Mouse (Mus musculus) CH12.LX (cell line): ENCODE data around the gene Slc4a5.

Experiments used
- CTCF ChIP-seq, 2 experiments: IDR thresholded peaks in 1 of 2; conservative IDR thresholded peaks in 1 of 2; 2 replicates each; pipeline ENCODE4 v1.5.1; 2011 to 2012; ENCODE audit warnings: low read depth in 2 of 2, low read length in 2 of 2, improper control_type of control experiment in 1 of 2, inconsistent platforms in 1 of 2, mild to moderate bottlenecking in 1 of 2, moderate library complexity in 1 of 2
- EP300 ChIP-seq: IDR thresholded peaks from 2 replicates; pipeline ENCODE4 v1.6.1; 2011; ENCODE audit warnings: low read length, improper control_type of control experiment
- GABPA ChIP-seq: IDR thresholded peaks from 2 replicates; pipeline ENCODE4 v1.6.1; 2012; ENCODE audit warnings: low read depth, low read length, improper control_type of control experiment, inconsistent platforms; ENCODE audit not compliant: insufficient replicate concordance
- MAFK ChIP-seq: IDR thresholded peaks from 2 replicates; pipeline ENCODE4 v1.6.1; 2011; ENCODE audit warnings: low read length, improper control_type of control experiment; ENCODE audit not compliant: insufficient replicate concordance
- MXI1 ChIP-seq: IDR thresholded peaks from 2 replicates; pipeline ENCODE4 v1.6.1; 2011; ENCODE audit warnings: mild to moderate bottlenecking, low read depth, low read length, improper control_type of control experiment
- POLR2A ChIP-seq: IDR thresholded peaks from 2 replicates; pipeline ENCODE4 v1.6.1; 2011; ENCODE audit warnings: low read depth, mild to moderate bottlenecking, improper control_type of control experiment, low read length
- SIN3A ChIP-seq: IDR thresholded peaks from 2 replicates; pipeline ENCODE4 v1.6.1; 2012; ENCODE audit warnings: low read length, improper control_type of control experiment, inconsistent platforms
- USF2 ChIP-seq: conservative IDR thresholded peaks from 2 replicates; pipeline ENCODE4 v1.6.1; 2011; ENCODE audit warnings: low read depth, low read length, improper control_type of control experiment
- ZKSCAN1 ChIP-seq: IDR thresholded peaks from 2 replicates; pipeline ENCODE4 v1.6.1; 2012; ENCODE audit warnings: low read depth, inconsistent platforms, low read length, improper control_type of control experiment, borderline replicate concordance
- ZNF384 ChIP-seq: IDR thresholded peaks from 2 replicates; pipeline ENCODE4 v1.6.1; 2012; ENCODE audit warnings: low read depth, low read length, improper control_type of control experiment, inconsistent platforms

- no peak for TF ChIP-seq CTCF (conservative IDR thresholded peaks at IDR 0.05 in 1 of 2, IDR thresholded peaks at IDR 0.05 in 1 of 2; ENCODE audit: low read depth in 2 of 2, low read length in 2 of 2)
- TF ChIP-seq POLR2A = no peak
- no peak for TF ChIP-seq SIN3A
- no peak for TF ChIP-seq MAFK
- no peak for TF ChIP-seq ZNF384
- no peak for TF ChIP-seq EP300
- no peak for TF ChIP-seq GABPA
- no peak for TF ChIP-seq MXI1
- no peak for TF ChIP-seq ZKSCAN1
- no peak for TF ChIP-seq USF2
These were observed 8.1 kb upstream of the Slc4a5 start for GRCm38 (mm10) chr6:83211526-83211925.
